In the genomic region with DNA sequence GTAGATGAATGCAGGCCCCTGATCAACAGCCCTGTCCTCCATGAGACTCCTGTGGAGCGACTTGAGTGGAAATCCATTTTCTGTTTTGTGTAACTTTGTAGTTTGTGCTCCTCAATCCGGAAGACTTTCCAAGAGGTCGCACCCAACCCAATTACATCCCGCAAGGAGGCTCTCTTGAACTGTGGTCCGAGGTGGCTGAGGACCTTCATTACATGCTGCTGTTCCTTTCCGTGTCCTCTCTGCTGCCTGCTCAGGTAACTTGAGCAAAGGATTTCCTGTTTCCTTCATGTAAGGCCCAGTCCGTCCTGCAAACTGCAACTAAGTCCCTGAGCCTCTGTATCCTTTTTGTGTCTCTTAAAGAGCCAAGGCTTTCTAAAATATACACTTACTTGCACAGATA, we compare ENCODE assay signal across 9 mouse cellular contexts. TPM values are rescaled to one million over a fixed set of nuclear protein-coding genes. Genes with fewer than 3 reads are reported as not detected.
DNase-seq lines count a peak whose midpoint lies in the region; ATAC-seq and TF ChIP-seq lines count a peak whose summit lies in the region.
"Had no signal": no experiment of that assay in that cellular context is flagged by ENCODE, and none has a peak within 500 bp of the region (broad histone marks: within the 10 kb centered on the region; RNA-seq: fewer than 3 reads in every experiment).

No protein-coding gene starts in this region.

- no peak for ATAC-seq in heart, embryonic 12.5 days (ENCODE audit: insufficient number of reproducible peaks, low FRiP score)
- no peak for ATAC-seq in forebrain, postnatal 0 days
- no peak for ATAC-seq in liver, embryonic 14.5 days (ENCODE audit: insufficient read depth)
- ATAC-seq in inflammation-experienced regulatory T-cells, adult 6 months, result no peak

- DNase-seq in heart, adult 9 months (ENCODE audit: low spot score in 2 of 2), result no peak
- peak; percentile 85 for DNase-seq in ES-CJ7 (ENCODE audit: low read depth, low spot score)
- no peak for DNase-seq in forebrain, postnatal 0 days
- no peak for DNase-seq in liver, embryonic 14.5 days (ENCODE audit: low read depth in 3 of 3, low spot score in 3 of 3)
- DNase-seq in spleen, postnatal 10 days (ENCODE audit: low spot score in 2 of 2), result no peak
- DNase-seq in left cerebral cortex, postnatal 14 days (ENCODE audit: low spot score in 2 of 2), result no peak

- H3K9ac ChIP-seq in heart, embryonic 12.5 days, result peak overlapping the region; percentile 5; the same call in 1 of the 2 replicates
- no peak overlapping the region for H3K9ac ChIP-seq in forebrain, postnatal 0 days
- peak overlapping the region; percentile 21 for H3K9ac ChIP-seq in liver, embryonic 14.5 days (replicated peaks)

- 15% methylated on average over 7 of the region's 7 CpGs for WGBS in heart, embryonic 12.5 days
- 16% methylated on average over 7 of the region's 7 CpGs for WGBS in forebrain, postnatal 0 days
- WGBS in liver, embryonic 14.5 days (ENCODE audit: insufficient replicate concordance), result 17% methylated on average over 7 of the region's 7 CpGs

- no peak for TF ChIP-seq EP300 in liver, embryonic 14.5 days (IDR thresholded peaks at IDR 0.05; ENCODE audit: low read depth)

- intact Hi-C loops in left cerebral cortex, postnatal 14 days (cut with DNase I), result loop anchor here (5.0 to 10.0 kb wide), 2 partner anchors 1410 to 1492 kb away; no protein-coding TSS in a partner anchor

- no peaks in the 10 kb centered on the region for H3K27me3 ChIP-seq in heart, embryonic 12.5 days (replicated peaks)
- H3K27me3 ChIP-seq in forebrain, postnatal 0 days (ENCODE audit: insufficient read depth, low read length), result no peaks in the 10 kb centered on the region
- H3K27me3 ChIP-seq in liver, embryonic 14.5 days (ENCODE audit: control insufficient read depth, insufficient read depth, low read length), result no peaks in the 10 kb centered on the region

- H3K36me3 ChIP-seq in heart, embryonic 12.5 days, result no peaks in the 10 kb centered on the region
- no peaks in the 10 kb centered on the region for H3K36me3 ChIP-seq in forebrain, postnatal 0 days (ENCODE audit: insufficient read depth)
- H3K36me3 ChIP-seq in liver, embryonic 14.5 days (replicated peaks; ENCODE audit: control insufficient read depth, insufficient read depth, low read depth), result no peaks in the 10 kb centered on the region

- H3K4me1 ChIP-seq in heart, embryonic 12.5 days (replicated peaks), result peaks cover 12% of the 10 kb centered on the region; the same call in 1 of the 2 replicates
- H3K4me1 ChIP-seq in forebrain, postnatal 0 days (ENCODE audit: insufficient read depth), result no peaks in the 10 kb centered on the region; the same call in 1 of the 2 replicates
- peaks cover 4 to 14% of the 10 kb centered on the region in 2 experiments for H3K4me1 ChIP-seq in liver, embryonic 14.5 days (replicated peaks; ENCODE audit: control insufficient read depth in 2 of 2, insufficient read depth in 2 of 2, low read length in 1 of 2)

- H3K4me2 ChIP-seq in heart, embryonic 12.5 days, result peak overlapping the region; percentile 41
- 0 out of 2 replicates have a peak overlapping the region, but pooled peaks have one; percentile 5 for H3K4me2 ChIP-seq in forebrain, postnatal 0 days (ENCODE audit: low read depth)
- peak overlapping the region; percentile 91 for H3K4me2 ChIP-seq in liver, embryonic 14.5 days (ENCODE audit: low read depth)

- no peak overlapping the region for H3K27ac ChIP-seq in heart, embryonic 12.5 days (ENCODE audit: poor library complexity, severe bottlenecking)
- H3K27ac ChIP-seq in forebrain, postnatal 0 days (ENCODE audit: low read depth, low read length), result no peak overlapping the region
- peak overlapping the region; percentile 4 for H3K27ac ChIP-seq in liver, embryonic 14.5 days

- H3K9me3 ChIP-seq in heart, embryonic 12.5 days (replicated peaks), result no peaks in the 10 kb centered on the region
- H3K9me3 ChIP-seq in forebrain, postnatal 0 days (ENCODE audit: low read length), result no peaks in the 10 kb centered on the region
- H3K9me3 ChIP-seq in liver, embryonic 14.5 days (ENCODE audit: control insufficient read depth, low read length), result no peaks in the 10 kb centered on the region

- no peak for TF ChIP-seq CTCF in forebrain, postnatal 0 days (IDR thresholded peaks at IDR 0.05; ENCODE audit: low read depth)
- no peak for TF ChIP-seq CTCF in liver, embryonic 14.5 days (IDR thresholded peaks at IDR 0.05; ENCODE audit: low read depth)

- peak overlapping the region; percentile 3; the same call in 1 of the 2 replicates for H3K4me3 ChIP-seq in heart, embryonic 12.5 days
- no peak overlapping the region for H3K4me3 ChIP-seq in forebrain, postnatal 0 days (ENCODE audit: low read depth, low read length)
- H3K4me3 ChIP-seq in liver, embryonic 14.5 days (ENCODE audit: insufficient read depth in 1 of 2, low read depth in 2 of 2, low read length in 2 of 2), result peak overlapping the region; percentile 1 to 35; a peak in 3 of 4 replicates

RNA-seq across cellular contexts. Expression of gene Abt1, which starts 10.8 kb away (rescaled TPM):
- polyA plus RNA-seq in heart, embryonic 12.5 days (2016; fragmentation: Nextera tagmentation; extraction: Ambion mirVana), result 8.1 and 8.9 TPM in 2 replicates
- total RNA-seq in forebrain, postnatal 0 days (2014; rRNA removed), result 6.5 and 8.2 TPM in 2 replicates
- 7.7 and 8.2 TPM in 2 replicates for polyA plus RNA-seq in forebrain, postnatal 0 days (2015; fragmentation: Nextera tagmentation; extraction: Ambion mirVana)
- polyA plus RNA-seq in liver, embryonic 14.5 days (2012; rRNA removed), result 2.4 and 4.0 TPM in 2 replicates
- polyA plus RNA-seq in liver, embryonic 14.5 days (2014; fragmentation: Nextera tagmentation; extraction: Ambion mirVana), result 5.2 and 5.3 TPM in 2 replicates
- polyA plus RNA-seq in inflammation-experienced regulatory T-cells, adult 6 months (2017; shearing (Covaris generic)), result 10 to 100 TPM; 11.3 to 13.4 (median 12.2) TPM
- 1 to 10 TPM; 6.9 to 7.1 TPM for total RNA-seq in left cerebral cortex, postnatal 14 days (2021)

RNA-seq across cellular contexts. Expression of gene Btn1a1, which starts 31.3 kb away (rescaled TPM):
- 2.6 and 2.9 TPM in 2 replicates for polyA plus RNA-seq in heart, embryonic 12.5 days (2016; fragmentation: Nextera tagmentation; extraction: Ambion mirVana)
- total RNA-seq in forebrain, postnatal 0 days (2014; rRNA removed), result 0.08 and 0.33 TPM in 2 replicates
- polyA plus RNA-seq in forebrain, postnatal 0 days (2015; fragmentation: Nextera tagmentation; extraction: Ambion mirVana), result 0.12 TPM in 1 of 2 replicates, not detected in the other
- polyA plus RNA-seq in liver, embryonic 14.5 days (2012; rRNA removed), result 1.5 and 2.1 TPM in 2 replicates
- polyA plus RNA-seq in liver, embryonic 14.5 days (2014; fragmentation: Nextera tagmentation; extraction: Ambion mirVana), result 1.5 and 1.8 TPM in 2 replicates
- not detected for polyA plus RNA-seq in inflammation-experienced regulatory T-cells, adult 6 months (2017; shearing (Covaris generic))
- not detected for total RNA-seq in left cerebral cortex, postnatal 14 days (2021)

RNA-seq across cellular contexts. Expression of gene Btn2a2, which starts 54.2 kb away (rescaled TPM):
- 0.45 and 0.58 TPM in 2 replicates for polyA plus RNA-seq in heart, embryonic 12.5 days (2016; fragmentation: Nextera tagmentation; extraction: Ambion mirVana)
- total RNA-seq in forebrain, postnatal 0 days (2014; rRNA removed), result not detected in 2 replicates
- 0.10 TPM in 1 of 2 replicates, not detected in the other for polyA plus RNA-seq in forebrain, postnatal 0 days (2015; fragmentation: Nextera tagmentation; extraction: Ambion mirVana)
- polyA plus RNA-seq in liver, embryonic 14.5 days (2012; rRNA removed), result 0.01 TPM in 1 of 2 replicates, not detected in the other
- not detected in 2 replicates for polyA plus RNA-seq in liver, embryonic 14.5 days (2014; fragmentation: Nextera tagmentation; extraction: Ambion mirVana)
- polyA plus RNA-seq in inflammation-experienced regulatory T-cells, adult 6 months (2017; shearing (Covaris generic)), result not detected
- 1 to 10 TPM in 1 of 2 experiments, under 1 TPM in 1; 0.82 to 1.3 TPM for total RNA-seq in left cerebral cortex, postnatal 14 days (2021)
- polyA plus RNA-seq: neural tube, embryonic 14.5 days had no signal

Comparison
In these comparisons a context has a peak if more than half of its experiments do, and no peak if none do; other contexts are left out.
1. H3K4me2 ChIP-seq: peak in every context shown above with its lines; median percentile 91 in liver, embryonic 14.5 days; 41 in heart, embryonic 12.5 days; 5 in forebrain, postnatal 0 days.